Comparison of ENCODE assay signal across 8 mouse cellular contexts in the genomic region with DNA sequence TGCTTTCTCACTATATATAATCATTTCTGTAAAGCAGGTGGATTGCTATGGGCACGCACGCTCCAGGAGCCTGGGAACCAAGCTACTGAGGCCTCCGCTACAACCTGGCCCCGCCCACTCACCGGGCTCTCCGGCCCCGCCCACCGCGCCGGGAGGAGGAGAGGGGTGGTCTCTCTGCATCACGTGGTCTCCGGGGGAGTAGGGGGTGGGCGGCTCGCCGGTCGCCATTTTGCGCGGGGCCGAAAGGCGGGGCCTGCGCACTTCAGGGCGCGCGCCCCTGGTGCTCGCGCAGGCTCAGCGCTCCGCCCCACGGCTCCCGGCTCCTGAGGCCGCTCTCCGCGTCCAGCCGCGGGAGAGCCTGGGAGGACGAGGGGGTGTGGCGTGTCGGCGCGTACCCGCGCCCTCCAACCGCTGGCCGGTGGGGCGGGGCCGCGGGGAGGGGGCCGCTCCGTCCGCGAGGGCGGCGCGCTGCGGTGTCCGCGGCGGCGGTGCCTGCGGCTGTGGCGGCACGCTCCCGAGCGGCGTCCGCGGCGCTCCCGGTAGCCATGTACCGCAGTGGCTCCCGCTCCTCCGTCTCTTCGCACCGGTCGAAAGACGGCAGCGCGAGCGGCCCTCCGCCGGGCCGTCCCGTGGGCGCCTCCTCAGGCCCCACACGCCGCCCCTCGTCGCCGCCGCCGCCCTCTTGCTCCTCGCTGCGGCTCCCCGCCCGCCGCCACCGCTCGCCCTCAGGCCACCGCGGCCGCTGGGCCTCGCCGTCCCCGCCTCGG. TPM values are rescaled to one million over a fixed set of nuclear protein-coding genes. Genes with fewer than 3 reads are reported as not detected.
DNase-seq lines count a peak whose midpoint lies in the region; ATAC-seq lines count a peak whose summit lies in the region.

A gene (plus strand): TSS at position 438 of the 767 bp plus-strand sequence.

- no peaks in the 10 kb centered on the region for H3K27me3 ChIP-seq in intestine, embryonic 14.5 days (replicated peaks; ENCODE audit: control insufficient read depth, insufficient read depth, low read length)

- peak within 1 kb of the TSS; percentile 87 for H3K4me3 ChIP-seq in intestine, embryonic 14.5 days (ENCODE audit: low read depth, low read length)

- H3K9ac ChIP-seq in intestine, embryonic 14.5 days (ENCODE audit: low read length), result peak within 1 kb of the TSS; percentile 92

- H3K9me3 ChIP-seq in intestine, embryonic 14.5 days (ENCODE audit: control insufficient read depth, low read length), result no peaks in the 10 kb centered on the region

- H3K27ac ChIP-seq in intestine, embryonic 14.5 days (ENCODE audit: low read depth), result peak within 1 kb of the TSS; percentile 83

- ATAC-seq in intestine, embryonic 14.5 days (replicated peaks; ENCODE audit: low FRiP score, low TSS enrichment, low read depth), result peak; percentile 97

- H3K4me1 ChIP-seq in intestine, embryonic 14.5 days (replicated peaks; ENCODE audit: control insufficient read depth, insufficient read depth, low read length), result peaks cover 9% of the 10 kb centered on the region

- peaks cover 19% of the 10 kb centered on the region; the same call in 1 of the 2 replicates for H3K36me3 ChIP-seq in intestine, embryonic 14.5 days (ENCODE audit: control insufficient read depth, insufficient read depth, low read length)

- under 1% methylated on average over 58 of the region's 105 CpGs for WGBS in intestine, embryonic 14.5 days

- H3K4me2 ChIP-seq in intestine, embryonic 14.5 days (ENCODE audit: low read length), result peak within 1 kb of the TSS; percentile 60

- intact Hi-C loops in left cerebral cortex, postnatal 14 days (cut with DNase I), result loop anchor here (5.0 kb wide), 1 partner anchor 56 kb away; a partner anchor contains a TSS

- peak; percentile 99 for DNase-seq in adrenal gland, adult 18-20 months (ENCODE audit: low spot score in 2 of 2)
- peak; percentile 99 for DNase-seq in embryo, embryonic 11 days
- peak; percentile 98 for DNase-seq in gastrocnemius, postnatal 25 days
- DNase-seq in intestine, embryonic 14.5 days (ENCODE audit: low spot score), result peak; percentile 98
- DNase-seq in left cerebral cortex, postnatal 14 days (ENCODE audit: low spot score in 2 of 2), result peak; percentile 96 to 97
- DNase-seq in mesoderm, embryonic 11.5 days (ENCODE audit: low read depth, low spot score), result peak; percentile 98
- peak; percentile 95 for DNase-seq in right cerebral cortex, postnatal 36 days (ENCODE audit: low spot score in 2 of 2)
- peak; percentile 97 for DNase-seq in yolk sac, embryonic 10.5 days (ENCODE audit: low spot score)

RNA-seq across cellular contexts. Expression of the gene that starts here (rescaled TPM):
- total RNA-seq in adrenal gland, adult 18-20 months (2021), result 10 to 100 TPM; 18.9 to 25.9 TPM
- 10 to 100 TPM; 11.4 to 12.6 TPM for total RNA-seq in gastrocnemius, postnatal 25 days (2021)
- polyA plus RNA-seq in intestine, embryonic 14.5 days (2014; fragmentation: Nextera tagmentation; extraction: Ambion mirVana), result 8.5 and 14.6 TPM in 2 replicates
- total RNA-seq in left cerebral cortex, postnatal 14 days (2021), result 10 to 100 TPM; 70.9 to 71.5 TPM

Comparison
In these comparisons a context has a peak if more than half of its experiments do, and no peak if none do; other contexts are left out.
1. Peak in every context shown above with its lines: DNase-seq, ATAC-seq, H3K4me3 ChIP-seq and H3K27ac ChIP-seq.